Mouse (Mus musculus): Measurements from ENCODE around the gene Olfr298. TPM values are rescaled to one million over a fixed set of nuclear protein-coding genes. Genes with fewer than 3 reads are reported as not detected.

The Olfr298 gene
- not detected in 2 replicates for polyA plus RNA-seq (2015; fragmentation: Nextera tagmentation; extraction: Ambion mirVana)

DNA sequence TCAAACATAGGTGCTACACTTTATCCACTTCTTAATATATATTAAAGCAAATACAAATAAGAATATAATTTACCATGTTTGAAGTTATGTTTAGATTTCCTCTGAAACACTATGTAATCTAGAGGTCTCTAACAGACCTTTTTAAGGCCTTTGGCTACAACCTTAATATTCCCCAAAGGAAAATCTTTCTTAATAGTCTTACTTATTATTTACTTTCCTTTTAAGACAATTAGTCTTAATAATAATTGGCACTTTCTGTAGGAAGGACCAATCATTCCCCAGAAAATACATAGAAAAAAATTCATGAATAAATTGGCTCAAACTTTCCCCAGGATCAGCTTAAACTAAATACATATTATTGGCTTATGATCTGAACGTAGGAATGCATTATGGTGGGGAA lies at the start of gene Olfr298:
Gene Olfr298 (minus strand): TSS at position 101 of the 400 bp plus-strand sequence.
- H3K9ac ChIP-seq = no peak within 1 kb of the TSS
- no peak within 1 kb of the TSS for H3K4me3 ChIP-seq (replicated peaks)
- H3K27me3 ChIP-seq (replicated peaks) = no peaks in the 10 kb centered on the region
- H3K27ac ChIP-seq = no peak within 1 kb of the TSS
- no peaks in the 10 kb centered on the region for H3K36me3 ChIP-seq
- H3K4me1 ChIP-seq (replicated peaks) = no peaks in the 10 kb centered on the region
- H3K9me3 ChIP-seq = no peaks in the 10 kb centered on the region
- WGBS = 84% methylated on average over 1 of the region's 1 CpGs
- no peak within 1 kb of the TSS for H3K4me2 ChIP-seq (replicated peaks)
- no peak for ATAC-seq

DNA sequence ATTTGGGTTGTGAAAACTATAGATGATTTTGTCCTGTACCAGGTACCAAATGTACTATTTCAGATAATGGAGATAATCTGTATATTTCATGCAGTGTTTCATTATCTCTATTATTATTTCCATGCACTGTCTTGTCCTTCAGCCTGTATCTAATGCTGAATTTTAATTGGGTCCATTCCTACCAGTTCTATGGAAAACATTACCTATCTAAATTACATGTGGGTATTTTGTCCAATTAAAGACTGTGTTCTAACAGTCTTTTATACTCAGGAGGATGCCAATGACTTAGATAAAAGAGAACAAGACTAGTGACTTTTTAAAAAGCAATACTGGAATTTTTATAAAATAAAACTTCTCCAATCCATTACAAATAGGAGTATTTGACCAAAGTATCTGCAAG lies 27.4 kb upstream of the Olfr298 start, which contains the start of gene Olfr297:
Gene Olfr297 (plus strand): TSS at position 301 of the 400 bp plus-strand sequence.
- Histone ChIP-seq H3K27me3 (replicated peaks) (no peaks in the 10 kb centered on the region), H3K36me3 (no peaks in the 10 kb centered on the region), H3K9ac (no peak within 1 kb of the TSS), H3K9me3 (no peaks in the 10 kb centered on the region), H3K4me3 (replicated peaks) (no peak within 1 kb of the TSS), H3K27ac (no peak within 1 kb of the TSS), H3K4me2 (replicated peaks) (no peak within 1 kb of the TSS), H3K4me1 (replicated peaks) (no peaks in the 10 kb centered on the region)
- no peak for ATAC-seq

DNA sequence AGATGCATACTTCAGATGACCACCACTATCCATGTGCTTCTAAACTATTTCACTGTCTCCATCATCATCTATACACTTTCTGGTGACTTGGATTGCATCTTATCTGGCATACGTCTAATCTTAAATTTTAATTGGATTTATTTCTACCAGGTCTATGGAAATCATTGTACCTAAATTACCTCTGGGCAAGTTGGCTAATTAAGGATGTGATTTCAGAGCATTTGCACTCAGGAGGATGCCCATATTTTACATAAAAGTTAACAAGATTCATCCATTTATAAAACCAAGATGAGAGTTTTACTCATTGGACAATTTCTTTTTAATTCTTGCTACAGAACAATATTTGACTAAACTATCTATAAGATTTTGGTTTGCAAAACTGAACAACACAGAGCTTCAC lies 32.7 kb downstream of the Olfr298 start, which contains the start of gene Olfr299:
Gene Olfr299 (plus strand): TSS at position 301 of the 400 bp plus-strand sequence.
- no peak within 1 kb of the TSS for H3K4me2 ChIP-seq (replicated peaks)
- no peak within 1 kb of the TSS for H3K27ac ChIP-seq
- no peak within 1 kb of the TSS for H3K4me3 ChIP-seq (replicated peaks)
- H3K9me3 ChIP-seq = no peaks in the 10 kb centered on the region
- H3K36me3 ChIP-seq = no peaks in the 10 kb centered on the region
- 82% methylated on average over 1 of the region's 1 CpGs for WGBS
- no peak for ATAC-seq
- no peaks in the 10 kb centered on the region for H3K4me1 ChIP-seq (replicated peaks)
- no peaks in the 10 kb centered on the region for H3K27me3 ChIP-seq (replicated peaks)
- H3K9ac ChIP-seq = no peak within 1 kb of the TSS

Other genes with a start within 250 kb of the Olfr298 start
- gene Vmn2r76, start 246.2 kb downstream of the Olfr298 start, polyA plus RNA-seq (2015; fragmentation: Nextera tagmentation; extraction: Ambion mirVana) = not detected in 2 replicates
- gene Olfr310, start 215.3 kb downstream of the Olfr298 start, polyA plus RNA-seq (2015; fragmentation: Nextera tagmentation; extraction: Ambion mirVana) = not detected in 2 replicates
- not detected in 2 replicates for gene Olfr309, start 178.8 kb downstream of the Olfr298 start, polyA plus RNA-seq (2015; fragmentation: Nextera tagmentation; extraction: Ambion mirVana)
- gene Olfr308, start 166.9 kb downstream of the Olfr298 start, polyA plus RNA-seq (2015; fragmentation: Nextera tagmentation; extraction: Ambion mirVana) = not detected in 2 replicates
- gene Olfr307, start 154.9 kb downstream of the Olfr298 start, polyA plus RNA-seq (2015; fragmentation: Nextera tagmentation; extraction: Ambion mirVana) = not detected in 2 replicates
- gene Olfr305, start 125.6 kb downstream of the Olfr298 start, polyA plus RNA-seq (2015; fragmentation: Nextera tagmentation; extraction: Ambion mirVana) = not detected in 2 replicates
- not detected in 2 replicates for gene Olfr304, start 105.8 kb downstream of the Olfr298 start, polyA plus RNA-seq (2015; fragmentation: Nextera tagmentation; extraction: Ambion mirVana)
- gene Olfr303, start 94.7 kb downstream of the Olfr298 start, polyA plus RNA-seq (2015; fragmentation: Nextera tagmentation; extraction: Ambion mirVana) = not detected in 2 replicates
- not detected in 2 replicates for gene Olfr301, start 88.6 kb downstream of the Olfr298 start, polyA plus RNA-seq (2015; fragmentation: Nextera tagmentation; extraction: Ambion mirVana)
- not detected in 2 replicates for gene Olfr299, start 32.6 kb downstream of the Olfr298 start, polyA plus RNA-seq (2015; fragmentation: Nextera tagmentation; extraction: Ambion mirVana)
- gene Olfr297, start 27.5 kb upstream of the Olfr298 start, polyA plus RNA-seq (2015; fragmentation: Nextera tagmentation; extraction: Ambion mirVana) = not detected in 2 replicates
- gene Olfr295, start 91.4 kb upstream of the Olfr298 start, polyA plus RNA-seq (2015; fragmentation: Nextera tagmentation; extraction: Ambion mirVana) = not detected in 2 replicates
- gene Olfr294, start 124.2 kb upstream of the Olfr298 start, polyA plus RNA-seq (2015; fragmentation: Nextera tagmentation; extraction: Ambion mirVana) = not detected in 2 replicates
- gene Olfr293, start 156.6 kb upstream of the Olfr298 start, polyA plus RNA-seq (2015; fragmentation: Nextera tagmentation; extraction: Ambion mirVana) = not detected in 2 replicates
- not detected in 2 replicates for gene Olfr292, start 195.8 kb upstream of the Olfr298 start, polyA plus RNA-seq (2015; fragmentation: Nextera tagmentation; extraction: Ambion mirVana)

Measured in intestine, embryonic 15.5 days (tissue).